Mouse (Mus musculus): Measurements from ENCODE around the gene Nipa2. TPM values are rescaled to one million over a fixed set of nuclear protein-coding genes. Genes with fewer than 3 reads are reported as not detected.
"Not testable (repeated sequence)": the region's sequence is repeated elsewhere in the genome, so short reads cannot be mapped to it uniquely, and the experiment has no call there.

Gene Nipa2
- polyA plus RNA-seq, 1 experiment from 2014 or later, result 55.1 TPM

GRCm38 (mm10) chr7:55928649-55929048 is 33.6 kb downstream of the Nipa2 start:
- WGBS, result 80% methylated on average over 2 of the region's 2 CpGs
- H3K4me3 ChIP-seq (ENCODE audit: low read depth, low read length), result no peak overlapping the region
- H3K9me3 ChIP-seq (replicated peaks; ENCODE audit: control insufficient read depth, low read length), result no peaks in the 10 kb centered on the region
- no peaks in the 10 kb centered on the region for H3K4me1 ChIP-seq (ENCODE audit: control insufficient read depth, insufficient read depth, low read length)
- no peak for ATAC-seq (replicated peaks; ENCODE audit: insufficient number of reproducible peaks, low FRiP score, low TSS enrichment, low read depth)
- no peak overlapping the region for H3K27ac ChIP-seq (replicated peaks; ENCODE audit: low read depth, low read length)
- H3K27me3 ChIP-seq (ENCODE audit: control insufficient read depth, insufficient read depth, low read length), result no peaks in the 10 kb centered on the region
- no peak for DNase-seq (ENCODE audit: low spot score)
- no peak overlapping the region for H3K4me2 ChIP-seq (ENCODE audit: low read depth, low read length)
- no peak overlapping the region for H3K9ac ChIP-seq (replicated peaks; ENCODE audit: low read length)
- H3K36me3 ChIP-seq (replicated peaks; ENCODE audit: control insufficient read depth, insufficient read depth, low read depth, low read length), result peaks cover 3% of the 10 kb centered on the region

GRCm38 (mm10) chr7:55927262-55927661 is 35.0 kb downstream of the Nipa2 start:
- ATAC-seq (replicated peaks; ENCODE audit: insufficient number of reproducible peaks, low FRiP score, low TSS enrichment, low read depth) (no peak), DNase-seq (ENCODE audit: low spot score) (no peak)
- Histone ChIP-seq H3K27me3 (ENCODE audit: control insufficient read depth, insufficient read depth, low read length) (no peaks in the 10 kb centered on the region), H3K27ac (replicated peaks; ENCODE audit: low read depth, low read length) (no peak overlapping the region), H3K9me3 (replicated peaks; ENCODE audit: control insufficient read depth, low read length) (no peaks in the 10 kb centered on the region), H3K4me2 (ENCODE audit: low read depth, low read length) (no peak overlapping the region), H3K4me3 (ENCODE audit: low read depth, low read length) (no peak overlapping the region), H3K9ac (replicated peaks; ENCODE audit: low read length) (no peak overlapping the region), H3K4me1 (ENCODE audit: control insufficient read depth, insufficient read depth, low read length) (no peaks in the 10 kb centered on the region), H3K36me3 (replicated peaks; ENCODE audit: control insufficient read depth, insufficient read depth, low read depth, low read length) (peaks cover 3% of the 10 kb centered on the region)
- 92% methylated on average over 4 of the region's 4 CpGs for WGBS

GRCm38 (mm10) chr7:55918365-55918764 is 43.9 kb downstream of the Nipa2 start:
- not testable (repeated sequence) for H3K4me3 ChIP-seq (ENCODE audit: low read depth, low read length); ATAC-seq (replicated peaks; ENCODE audit: insufficient number of reproducible peaks, low FRiP score, low TSS enrichment, low read depth); H3K27me3 ChIP-seq (ENCODE audit: control insufficient read depth, insufficient read depth, low read length); H3K27ac ChIP-seq (replicated peaks; ENCODE audit: low read depth, low read length); H3K36me3 ChIP-seq (replicated peaks; ENCODE audit: control insufficient read depth, insufficient read depth, low read depth, low read length); H3K9me3 ChIP-seq (replicated peaks; ENCODE audit: control insufficient read depth, low read length); H3K9ac ChIP-seq (replicated peaks; ENCODE audit: low read length); H3K4me1 ChIP-seq (ENCODE audit: control insufficient read depth, insufficient read depth, low read length); DNase-seq (ENCODE audit: low spot score); H3K4me2 ChIP-seq (ENCODE audit: low read depth, low read length)
- 96% methylated on average over 11 of the region's 11 CpGs for WGBS

- no peak overlapping the region for H3K4me3 ChIP-seq (ENCODE audit: low read depth, low read length)
- no peaks in the 10 kb centered on the region for H3K27me3 ChIP-seq (ENCODE audit: control insufficient read depth, insufficient read depth, low read length)
- H3K9me3 ChIP-seq (replicated peaks; ENCODE audit: control insufficient read depth, low read length), result no peaks in the 10 kb centered on the region
- no peaks in the 10 kb centered on the region for H3K4me1 ChIP-seq (ENCODE audit: control insufficient read depth, insufficient read depth, low read length)
- H3K9ac ChIP-seq (replicated peaks; ENCODE audit: low read length), result no peak overlapping the region
- no peak overlapping the region for H3K4me2 ChIP-seq (ENCODE audit: low read depth, low read length)
- 94% methylated on average over 5 of the region's 5 CpGs for WGBS
- ATAC-seq (replicated peaks; ENCODE audit: insufficient number of reproducible peaks, low FRiP score, low TSS enrichment, low read depth) (no peak), DNase-seq (ENCODE audit: low spot score) (no peak)
- peaks cover 11% of the 10 kb centered on the region for H3K36me3 ChIP-seq (replicated peaks; ENCODE audit: control insufficient read depth, insufficient read depth, low read depth, low read length)
- no peak overlapping the region for H3K27ac ChIP-seq (replicated peaks; ENCODE audit: low read depth, low read length)
These were observed 50.2 kb downstream of the Nipa2 start for GRCm38 (mm10) chr7:55912118-55912517.

DNA sequence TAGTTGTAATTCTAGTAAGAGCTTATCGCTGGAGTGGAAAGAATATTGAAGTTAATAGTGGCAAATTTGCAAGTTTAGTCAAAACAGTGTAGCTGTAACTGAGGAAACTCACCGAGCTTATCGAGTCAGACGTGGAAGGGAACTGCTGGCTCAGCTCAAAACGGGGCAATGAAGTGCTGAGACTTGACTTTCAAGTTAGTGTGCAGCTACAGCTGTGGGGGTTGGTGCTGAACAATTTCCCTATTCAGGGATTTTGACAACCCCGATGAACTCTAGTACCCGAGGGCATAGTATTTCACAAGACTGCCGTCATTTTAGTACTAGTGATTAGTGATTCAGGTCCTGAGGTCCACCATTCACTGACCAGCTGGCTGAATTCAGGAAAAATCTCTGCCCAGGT is 50.9 kb downstream of the Nipa2 start:
- 70% methylated on average over 8 of the region's 8 CpGs for WGBS
- ATAC-seq (replicated peaks; ENCODE audit: insufficient number of reproducible peaks, low FRiP score, low TSS enrichment, low read depth), result no peak
- no peak overlapping the region for H3K4me3 ChIP-seq (ENCODE audit: low read depth, low read length)

GRCm38 (mm10) chr7:55910356-55910755 is 51.9 kb downstream of the Nipa2 start:
- ATAC-seq (replicated peaks; ENCODE audit: insufficient number of reproducible peaks, low FRiP score, low TSS enrichment, low read depth) (no peak), DNase-seq (ENCODE audit: low spot score) (no peak)
- Histone ChIP-seq H3K9me3 (replicated peaks; ENCODE audit: control insufficient read depth, low read length) (no peaks in the 10 kb centered on the region), H3K4me1 (ENCODE audit: control insufficient read depth, insufficient read depth, low read length) (no peaks in the 10 kb centered on the region), H3K4me3 (ENCODE audit: low read depth, low read length) (no peak overlapping the region), H3K4me2 (ENCODE audit: low read depth, low read length) (no peak overlapping the region), H3K36me3 (replicated peaks; ENCODE audit: control insufficient read depth, insufficient read depth, low read depth, low read length) (peaks cover 8% of the 10 kb centered on the region), H3K9ac (replicated peaks; ENCODE audit: low read length) (no peak overlapping the region), H3K27me3 (ENCODE audit: control insufficient read depth, insufficient read depth, low read length) (no peaks in the 10 kb centered on the region), H3K27ac (replicated peaks; ENCODE audit: low read depth, low read length) (no peak overlapping the region)
- 82% methylated on average over 2 of the region's 2 CpGs for WGBS

More for the DNA sequence above, 50.9 kb downstream of the Nipa2 start:
- Histone ChIP-seq H3K4me2 (ENCODE audit: low read depth, low read length) (no peak overlapping the region), H3K9me3 (replicated peaks; ENCODE audit: control insufficient read depth, low read length) (no peaks in the 10 kb centered on the region), H3K27me3 (ENCODE audit: control insufficient read depth, insufficient read depth, low read length) (no peaks in the 10 kb centered on the region), H3K4me1 (ENCODE audit: control insufficient read depth, insufficient read depth, low read length) (no peaks in the 10 kb centered on the region), H3K9ac (replicated peaks; ENCODE audit: low read length) (no peak overlapping the region), H3K27ac (replicated peaks; ENCODE audit: low read depth, low read length) (no peak overlapping the region), H3K36me3 (replicated peaks; ENCODE audit: control insufficient read depth, insufficient read depth, low read depth, low read length) (peaks cover 11% of the 10 kb centered on the region)
- no peak for DNase-seq (ENCODE audit: low spot score)

- 95% methylated on average over 1 of the region's 1 CpGs for WGBS
- DNase-seq (ENCODE audit: low spot score), result no peak
These were observed 52.8 kb downstream of the Nipa2 start for GRCm38 (mm10) chr7:55909519-55909918.

DNA sequence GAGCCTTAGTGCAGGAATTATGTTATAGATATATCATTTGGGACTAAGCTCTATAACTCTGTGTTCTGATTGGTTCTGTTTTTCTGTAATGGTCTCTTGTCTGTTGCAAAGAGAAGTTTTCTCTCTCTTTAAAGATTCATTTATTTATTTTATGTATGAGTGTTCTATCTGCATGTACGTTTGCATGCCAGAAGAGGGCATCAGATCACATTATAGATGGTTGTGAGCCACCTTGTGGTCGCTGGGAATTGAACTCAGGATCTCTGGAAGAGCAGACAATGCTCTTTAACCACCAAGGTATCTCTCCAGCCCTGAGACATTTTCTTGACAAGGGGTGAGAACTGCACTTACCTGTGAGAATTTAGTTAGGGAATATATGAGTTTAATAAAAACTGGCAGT is 56.8 kb downstream of the Nipa2 start:
- Histone ChIP-seq H3K4me2 (ENCODE audit: low read depth, low read length) (no peak overlapping the region), H3K27ac (replicated peaks; ENCODE audit: low read depth, low read length) (no peak overlapping the region), H3K9me3 (replicated peaks; ENCODE audit: control insufficient read depth, low read length) (no peaks in the 10 kb centered on the region), H3K4me1 (ENCODE audit: control insufficient read depth, insufficient read depth, low read length) (no peaks in the 10 kb centered on the region), H3K4me3 (ENCODE audit: low read depth, low read length) (no peak overlapping the region), H3K27me3 (ENCODE audit: control insufficient read depth, insufficient read depth, low read length) (no peaks in the 10 kb centered on the region), H3K36me3 (replicated peaks; ENCODE audit: control insufficient read depth, insufficient read depth, low read depth, low read length) (peaks cover 10% of the 10 kb centered on the region), H3K9ac (replicated peaks; ENCODE audit: low read length) (no peak overlapping the region)
- DNase-seq (ENCODE audit: low spot score) (no peak), ATAC-seq (replicated peaks; ENCODE audit: insufficient number of reproducible peaks, low FRiP score, low TSS enrichment, low read depth) (no peak)
- 85% methylated on average over 2 of the region's 2 CpGs for WGBS

More at GRCm38 (mm10) chr7:55909519-55909918, 52.8 kb downstream of the Nipa2 start:
- H3K27ac ChIP-seq (replicated peaks; ENCODE audit: low read depth, low read length), result no peak overlapping the region
- no peaks in the 10 kb centered on the region for H3K4me1 ChIP-seq (ENCODE audit: control insufficient read depth, insufficient read depth, low read length)
- ATAC-seq (replicated peaks; ENCODE audit: insufficient number of reproducible peaks, low FRiP score, low TSS enrichment, low read depth), result no peak
- no peaks in the 10 kb centered on the region for H3K9me3 ChIP-seq (replicated peaks; ENCODE audit: control insufficient read depth, low read length)
- no peak overlapping the region for H3K4me3 ChIP-seq (ENCODE audit: low read depth, low read length)
- no peak overlapping the region for H3K4me2 ChIP-seq (ENCODE audit: low read depth, low read length)
- peaks cover 8% of the 10 kb centered on the region for H3K36me3 ChIP-seq (replicated peaks; ENCODE audit: control insufficient read depth, insufficient read depth, low read depth, low read length)
- no peaks in the 10 kb centered on the region for H3K27me3 ChIP-seq (ENCODE audit: control insufficient read depth, insufficient read depth, low read length)
- H3K9ac ChIP-seq (replicated peaks; ENCODE audit: low read length), result no peak overlapping the region
